Mouse (Mus musculus) T-cell, adult 66 days (primary cell): ENCODE results near the gene Pglyrp2. TPM values are rescaled to one million over a fixed set of nuclear protein-coding genes. Genes with fewer than 3 reads are reported as not detected.

Source experiments
- total RNA-seq, 2 experiments: library from RNA; stranded (reverse); gene quantifications; 3 replicates in 1 of 2; 4 replicates in 1 of 2; pipeline ENCODE4 v1.2.4; 2023

Pglyrp2 gene
- 100 to 1,000 TPM in 1 of 2 experiments, 10 to 100 TPM in 1; 98.6 to 109 TPM for total RNA-seq

GRCm38 (mm10) chr17:32424034-32424433 lies at the start of gene Pglyrp2:
TSS of gene Pglyrp2 (minus strand) at chr17:32424167.

GRCm38 (mm10) chr17:32452482-32452881 lies 28.5 kb upstream of the Pglyrp2 start, which contains the start of gene Cyp4f39:
TSS of gene Cyp4f39 (plus strand) at chr17:32452723.

GRCm38 (mm10) chr17:32403417-32403816 lies 20.6 kb downstream of the Pglyrp2 start, which contains the start of gene Rasal3:
TSS of gene Rasal3 (minus strand) at chr17:32403583.

GRCm38 (mm10) chr17:32389101-32389659 lies 34.8 kb downstream of the Pglyrp2 start, which contains the start of gene Wiz:
TSS of gene Wiz (minus strand) at chr17:32389439.

Other genes starting within 250 kb of the Pglyrp2 start
- 1 to 10 TPM; 4.8 to 4.9 TPM for gene Ephx3, start 234.6 kb downstream of the Pglyrp2 start, total RNA-seq
- gene Brd4, start 139.4 kb downstream of the Pglyrp2 start, total RNA-seq = 100 to 1,000 TPM; 304 to 305 TPM
- gene Akap8, start 102.9 kb downstream of the Pglyrp2 start, total RNA-seq = 100 to 1,000 TPM; 306 to 315 TPM
- gene Akap8l, start 73.6 kb downstream of the Pglyrp2 start, total RNA-seq = 100 to 1,000 TPM; 173 to 182 TPM
- gene Wiz, start 34.7 kb downstream of the Pglyrp2 start, total RNA-seq = 10 to 100 TPM; 38.3 to 38.6 TPM
- 100 to 1,000 TPM; 646 to 647 TPM for gene Rasal3, start 20.6 kb downstream of the Pglyrp2 start, total RNA-seq
- not detected for gene Cyp4f39, start 28.6 kb upstream of the Pglyrp2 start, total RNA-seq
- gene Cyp4f17, start 81.9 kb upstream of the Pglyrp2 start, total RNA-seq = 1 to 10 TPM; 1.1 to 1.7 TPM
- gene Cyp4f16, start 112.4 kb upstream of the Pglyrp2 start, total RNA-seq = 1 to 10 TPM; 4.5 to 8.7 TPM
- not detected for gene Cyp4f37, start 197.1 kb upstream of the Pglyrp2 start, total RNA-seq
- not detected for gene Cyp4f40, start 234.7 kb upstream of the Pglyrp2 start, total RNA-seq